Mouse (Mus musculus) bone marrow, adult 2 months (tissue): Measurements from ENCODE around the gene Phykpl. TPM values are rescaled to one million over a fixed set of nuclear protein-coding genes. Genes with fewer than 3 reads are reported as not detected.

Experiments used
- H3K27ac ChIP-seq: fragments of 200-500 bp; 2 replicates; pipeline ENCODE4 v1.5.1; 2012; ENCODE audit warnings: low read depth, mild to moderate bottlenecking, control low read depth, inconsistent platforms, low read length; ENCODE audit not compliant: control insufficient read depth, poor library complexity, insufficient read depth
- H3K4me1 ChIP-seq: fragments of 200-500 bp; 2 replicates; pipeline ENCODE4 v1.6.1; 2011; ENCODE audit warnings: low read length; ENCODE audit not compliant: control insufficient read depth, insufficient read depth
- H3K4me3 ChIP-seq: fragments of 200-500 bp; replicated peaks from 2 replicates; pipeline ENCODE3; 2011; ENCODE audit warnings: mild to moderate bottlenecking, low read depth, low read length, control low read depth; ENCODE audit not compliant: control insufficient read depth
- CTCF ChIP-seq: fragments of 200-500 bp; IDR thresholded peaks from 2 replicates; pipeline ENCODE4 v1.5.1; 2011; ENCODE audit warnings: low read length, control low read depth; ENCODE audit not compliant: control insufficient read depth, insufficient read depth
- POLR2A ChIP-seq: fragments of 200-500 bp; IDR thresholded peaks from 2 replicates; pipeline ENCODE4 v1.6.1; 2011; ENCODE audit warnings: low read depth, mild to moderate bottlenecking, control low read depth, low read length, borderline replicate concordance; ENCODE audit not compliant: control insufficient read depth
- WGBS: fragments of 180-500 bp; shearing (Covaris S2); methylation state at CpG from one replicate; pipeline ENCODE4 v1.1.7; 2018; 5-methylcytosine and 5-hydroxymethylcytosine counted together
- polyA plus RNA-seq: library from polyadenylated mRNA; stranded (reverse); fragments of >200 nt; gene quantifications from 2 replicates; pipeline ENCODE4 v1.2.4, GENCODE M21; 2011; ENCODE audit warnings: low replicate concordance; ENCODE audit not compliant: missing spikeins, insufficient read depth, insufficient read length

The Phykpl gene
- polyA plus RNA-seq, 1 experiment, result 10.8 TPM

DNA sequence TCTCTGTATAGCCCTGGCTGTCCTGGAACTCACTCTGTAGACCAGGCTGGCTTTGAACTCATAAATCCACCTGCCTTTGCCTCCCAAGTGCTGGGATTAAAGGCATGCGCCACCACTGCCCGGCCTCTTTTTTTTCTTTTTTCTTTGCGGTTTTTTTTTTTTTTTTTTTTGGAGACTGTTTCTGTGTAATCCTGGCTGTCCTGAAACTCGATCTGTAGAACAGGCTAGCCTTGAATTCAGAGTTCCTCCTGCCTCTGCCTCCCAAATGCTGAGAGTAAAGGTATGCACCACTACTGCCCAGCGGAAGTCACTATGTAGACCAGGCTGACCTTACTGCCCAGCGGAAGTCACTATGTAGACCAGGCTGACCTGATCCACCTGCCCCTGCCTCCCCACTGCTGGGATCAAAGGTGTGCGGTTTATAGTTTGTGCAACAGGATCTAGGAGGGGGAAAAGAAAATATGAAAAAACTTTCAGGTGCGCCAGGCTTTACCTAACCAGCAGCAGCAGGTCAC is 34.4 kb downstream of the Phykpl start:
- 23% methylated on average over 8 of the region's 8 CpGs for WGBS
- TF ChIP-seq CTCF (no peak), POLR2A (no peak)
- Histone ChIP-seq H3K4me3 (peak overlapping the region; percentile 66), H3K27ac (peak overlapping the region; percentile 8; the same call in 1 of the 2 replicates), H3K4me1 (peaks cover 4% of the 10 kb centered on the region)

DNA sequence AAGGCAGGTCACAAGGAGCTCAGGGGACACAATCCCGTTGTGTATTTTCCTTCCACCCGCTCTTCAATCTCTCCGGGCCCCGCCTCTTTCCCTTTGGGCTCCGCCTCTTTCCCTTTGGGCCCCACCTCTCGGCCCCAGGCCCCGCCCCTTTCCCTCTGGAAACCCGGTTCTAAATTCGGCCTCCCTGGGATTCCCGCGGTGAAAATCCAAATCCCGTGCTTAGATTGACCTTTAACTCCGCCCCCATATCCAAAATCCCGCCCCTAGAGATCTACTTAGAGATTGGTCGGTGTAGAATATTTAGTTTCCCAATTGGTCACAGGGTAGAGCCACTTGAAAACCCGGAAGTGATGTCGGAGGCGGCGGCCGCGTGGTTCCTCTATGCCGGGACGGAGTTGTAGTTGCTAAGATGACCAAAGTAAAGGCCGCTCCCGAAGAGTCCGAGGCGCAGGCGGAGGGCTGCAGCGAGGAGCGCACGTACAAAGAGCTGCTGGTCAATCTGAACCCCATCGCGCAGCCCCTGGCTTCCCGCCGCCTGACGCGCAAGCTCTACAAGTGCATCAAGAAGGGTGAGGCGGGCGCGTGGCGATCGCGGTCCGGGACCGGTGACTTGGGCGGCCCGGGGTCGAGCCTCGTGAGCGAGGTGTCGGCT is 35.0 kb downstream of the Phykpl start, which contains the start of gene Nhp2:
Nhp2 (plus strand) TSS at position 327 of the 652 bp plus-strand sequence.
- WGBS, result under 1% methylated on average over 51 of the region's 51 CpGs
- Histone ChIP-seq H3K27ac (peak within 1 kb of the TSS; percentile 64), H3K4me3 (peak within 1 kb of the TSS; percentile 93), H3K4me1 (peaks cover 4% of the 10 kb centered on the region)
- TF ChIP-seq POLR2A, result no peak; the same call in 1 of the 2 replicates
- TF ChIP-seq CTCF, result no peak

GRCm38 (mm10) chr11:51620084-51620483 is 35.5 kb downstream of the Phykpl start:
- peaks cover 4% of the 10 kb centered on the region for H3K4me1 ChIP-seq
- WGBS, result under 1% methylated on average over 11 of the region's 11 CpGs
- TF ChIP-seq CTCF (no peak), POLR2A (no peak)
- peak overlapping the region; percentile 93 for H3K4me3 ChIP-seq
- H3K27ac ChIP-seq, result peak overlapping the region; percentile 64

DNA sequence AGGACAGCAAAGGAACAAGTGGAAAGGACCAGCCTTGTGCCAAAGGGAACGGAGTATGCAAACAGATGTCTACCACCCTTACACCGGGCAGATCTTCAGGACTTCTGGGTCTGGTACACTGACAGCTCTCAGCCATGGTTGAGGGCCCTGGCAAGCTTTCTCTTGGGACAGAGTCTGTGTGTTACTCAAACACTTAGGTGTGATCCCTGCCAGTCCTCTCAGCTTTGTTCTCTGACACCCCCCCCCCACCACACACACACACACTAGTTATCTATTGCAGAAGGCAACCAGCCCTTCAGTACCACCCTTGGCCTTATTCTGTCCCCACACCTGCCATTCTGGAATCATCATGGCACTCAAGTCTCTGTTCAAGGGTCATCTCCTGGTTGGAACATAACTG is 37.2 kb downstream of the Phykpl start:
- Histone ChIP-seq H3K4me3 (no peak overlapping the region), H3K4me1 (peaks cover 3% of the 10 kb centered on the region), H3K27ac (no peak overlapping the region)
- TF ChIP-seq CTCF, result no peak
- no peak for TF ChIP-seq POLR2A
- WGBS, result 81% methylated on average over 2 of the region's 2 CpGs

GRCm38 (mm10) chr11:51622971-51623491 is 38.5 kb downstream of the Phykpl start:
- H3K4me3 ChIP-seq, result no peak overlapping the region
- TF ChIP-seq CTCF (no peak), POLR2A (no peak)
- H3K4me1 ChIP-seq, result peaks cover 3% of the 10 kb centered on the region
- WGBS, result 81% methylated on average over 7 of the region's 7 CpGs
- no peak overlapping the region for H3K27ac ChIP-seq

- no peak overlapping the region for H3K27ac ChIP-seq
- H3K4me1 ChIP-seq, result no peaks in the 10 kb centered on the region
- TF ChIP-seq POLR2A (no peak), CTCF (no peak)
- 76% methylated on average over 5 of the region's 5 CpGs for WGBS
- H3K4me3 ChIP-seq, result no peak overlapping the region
Measured at GRCm38 (mm10) chr11:51625187-51625820, 40.7 kb downstream of the Phykpl start.

- no peak for TF ChIP-seq CTCF
- no peak for TF ChIP-seq POLR2A
- Histone ChIP-seq H3K27ac (no peak overlapping the region), H3K4me3 (no peak overlapping the region), H3K4me1 (peaks cover under 1% of the 10 kb centered on the region; the same call in 1 of the 2 replicates)
- WGBS, result 86% methylated on average over 9 of the region's 9 CpGs
Measured at GRCm38 (mm10) chr11:51627425-51627824, 42.9 kb downstream of the Phykpl start.

GRCm38 (mm10) chr11:51627907-51628306 is 43.4 kb downstream of the Phykpl start:
- no peak overlapping the region for H3K4me3 ChIP-seq
- no peak overlapping the region for H3K27ac ChIP-seq
- H3K4me1 ChIP-seq, result peaks cover 2% of the 10 kb centered on the region; the same call in 1 of the 2 replicates
- TF ChIP-seq POLR2A (no peak), CTCF (no peak)
- WGBS, result 88% methylated on average over 8 of the region's 8 CpGs
